Mouse (Mus musculus) erythroblast, embryonic 14.5 days (primary cell): Measurements from ENCODE around the gene Rlbp1. TPM values are rescaled to one million over a fixed set of nuclear protein-coding genes. Genes with fewer than 3 reads are reported as not detected.

ENCODE experiments used
- H3K27me3 ChIP-seq: 2 replicates; pipeline ENCODE4 v1.6.1; 2012; ENCODE audit warnings: inconsistent platforms; ENCODE audit not compliant: control insufficient read depth
- H3K36me3 ChIP-seq: 2 replicates; pipeline ENCODE4 v1.6.1; 2012; ENCODE audit warnings: mild to moderate bottlenecking, inconsistent platforms; ENCODE audit not compliant: control insufficient read depth
- H3K4me1 ChIP-seq: 2 replicates; pipeline ENCODE4 v1.6.1; 2012; ENCODE audit warnings: inconsistent platforms; ENCODE audit not compliant: control insufficient read depth
- H3K4me3 ChIP-seq: replicated peaks from 2 replicates; pipeline ENCODE3; 2012; ENCODE audit warnings: moderate library complexity, mild to moderate bottlenecking, inconsistent platforms
- H3K9me3 ChIP-seq: 2 replicates; pipeline ENCODE4 v1.6.1; 2012; ENCODE audit warnings: low read length, inconsistent platforms, mixed read lengths; ENCODE audit not compliant: control insufficient read depth
- GATA1 ChIP-seq: IDR thresholded peaks from 2 replicates; pipeline ENCODE4 v1.6.1; 2012; ENCODE audit warnings: low read length, inconsistent platforms, mixed read lengths
- TAL1 ChIP-seq: IDR thresholded peaks from 3 replicates; pipeline ENCODE4 v1.6.1; 2012; ENCODE audit warnings: low read length, inconsistent platforms, mixed read lengths
- polyA plus RNA-seq: library from polyadenylated mRNA; stranded (reverse); fragments of >175 nt; gene quantifications from 2 replicates; pipeline ENCODE4 v1.2.3, GENCODE M21; 2012

Rlbp1 gene
- polyA plus RNA-seq, 1 experiment = not detected

GRCm38 (mm10) chr7:79387991-79388390 is 1.1 kb upstream of the Rlbp1 start:
- Histone ChIP-seq H3K9me3 (no peaks in the 10 kb centered on the region), H3K27me3 (peaks cover 5% of the 10 kb centered on the region), H3K4me3 (no peak overlapping the region), H3K4me1 (peaks cover 20% of the 10 kb centered on the region), H3K36me3 (no peaks in the 10 kb centered on the region)
- no peak for TF ChIP-seq GATA1
- no peak for TF ChIP-seq TAL1

DNA sequence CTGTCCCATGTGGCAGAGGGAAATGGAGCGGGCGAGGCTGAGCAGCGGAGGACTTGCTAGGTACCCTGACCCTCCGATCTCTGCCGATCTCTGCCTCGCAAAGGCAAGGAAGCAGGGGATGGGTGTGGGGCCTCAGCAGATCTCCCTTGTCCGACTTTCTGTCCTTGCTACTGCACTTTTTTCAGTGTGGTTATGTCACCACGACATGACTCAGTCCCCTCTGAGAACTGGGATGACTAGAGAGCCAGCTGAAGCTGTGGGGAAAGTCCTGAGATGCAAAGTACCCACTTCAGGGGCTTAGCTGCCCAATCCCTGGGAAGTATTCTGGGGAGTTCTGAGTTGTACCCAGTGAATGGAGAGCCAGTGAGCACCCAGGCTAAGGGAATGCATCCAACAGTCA is 292 bp upstream of the Rlbp1 start:
- no peaks in the 10 kb centered on the region for H3K9me3 ChIP-seq
- H3K4me3 ChIP-seq = no peak overlapping the region
- peaks cover 12% of the 10 kb centered on the region for H3K4me1 ChIP-seq
- peaks cover 5% of the 10 kb centered on the region for H3K27me3 ChIP-seq
- TF ChIP-seq GATA1 (no peak), TAL1 (no peak)
- no peaks in the 10 kb centered on the region for H3K36me3 ChIP-seq

DNA sequence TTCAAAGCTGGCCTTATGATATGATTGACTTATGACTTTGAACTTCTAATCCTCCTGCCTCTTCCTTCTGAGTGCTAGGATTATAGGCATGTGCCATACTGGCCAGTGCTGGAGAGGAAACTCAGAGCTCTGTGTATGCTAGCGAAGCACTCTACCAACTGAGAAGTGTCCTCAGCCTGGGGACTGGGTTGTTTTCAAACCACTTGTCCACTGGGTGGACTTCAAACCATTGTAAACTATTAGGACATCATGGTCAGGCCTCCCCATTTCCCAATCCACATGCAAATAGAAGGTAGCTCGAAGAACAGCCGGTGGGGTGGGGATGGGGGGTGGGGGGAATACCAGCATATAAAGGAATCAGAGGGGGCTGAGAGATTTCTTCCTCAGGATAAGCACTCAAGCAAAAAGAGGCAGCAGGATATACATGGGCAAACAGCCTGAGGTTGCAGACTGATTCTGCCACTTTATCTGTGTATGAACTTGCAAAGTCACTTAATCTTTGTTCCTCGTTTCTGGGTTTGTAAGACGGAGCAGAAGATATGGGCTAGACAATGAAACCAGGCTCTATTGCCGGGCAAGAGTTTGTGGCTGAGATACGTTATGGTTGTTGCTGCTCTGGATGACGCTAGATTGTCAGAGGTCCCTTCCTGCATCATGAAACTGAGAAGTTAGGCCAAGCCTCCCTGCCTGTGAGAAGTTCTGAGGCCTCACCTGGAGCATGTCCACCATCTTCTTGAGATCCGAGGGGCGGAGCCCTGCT is 10.2 kb downstream of the Rlbp1 start:
- Histone ChIP-seq H3K36me3 (no peaks in the 10 kb centered on the region), H3K4me3 (no peak overlapping the region), H3K9me3 (no peaks in the 10 kb centered on the region), H3K27me3 (peaks cover 10% of the 10 kb centered on the region), H3K4me1 (no peaks in the 10 kb centered on the region; the same call in 1 of the 2 replicates)
- TF ChIP-seq TAL1 = no peak
- TF ChIP-seq GATA1 = no peak

DNA sequence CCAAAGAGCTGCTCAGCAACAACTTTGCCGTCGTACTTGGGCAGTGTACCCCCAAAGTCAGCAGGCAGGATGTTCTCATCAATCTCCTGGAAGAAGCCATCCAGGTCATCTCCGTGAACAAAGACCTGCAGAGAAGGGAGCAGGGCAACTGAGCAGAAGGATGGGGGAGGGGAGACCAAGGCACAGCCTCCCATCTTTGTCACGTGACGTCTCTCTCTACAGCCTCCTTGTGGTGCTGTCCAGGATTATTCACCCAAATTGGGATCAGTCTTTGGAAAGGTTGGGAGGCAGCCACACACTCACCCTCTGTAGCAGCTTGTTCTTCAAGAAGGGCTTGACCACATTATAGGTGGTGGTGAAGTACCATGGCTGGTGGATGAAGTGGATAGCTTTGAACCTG is 11.3 kb downstream of the Rlbp1 start:
- TF ChIP-seq GATA1 (no peak), TAL1 (no peak)
- Histone ChIP-seq H3K4me1 (no peaks in the 10 kb centered on the region; the same call in 1 of the 2 replicates), H3K4me3 (no peak overlapping the region)

DNA sequence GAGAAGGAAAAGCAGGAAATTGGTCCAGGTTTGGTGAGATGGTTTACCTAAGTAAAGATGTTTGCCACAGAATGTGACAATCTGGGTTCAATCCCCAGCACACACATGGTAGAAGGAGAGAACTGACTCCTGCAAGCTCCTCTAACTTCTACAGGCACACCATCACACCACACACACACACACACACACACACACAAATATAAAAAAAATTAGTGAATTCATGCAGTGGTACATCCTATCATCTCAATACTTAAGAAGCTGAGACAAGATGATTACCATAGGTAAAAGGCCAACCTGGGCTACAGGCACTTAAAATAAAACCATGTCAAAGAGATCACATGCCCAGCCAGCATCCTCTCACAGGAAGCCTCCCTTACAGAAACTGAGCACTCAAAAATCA is 12.8 kb downstream of the Rlbp1 start:
- no peak overlapping the region for H3K4me3 ChIP-seq
- TF ChIP-seq TAL1 (no peak), GATA1 (no peak)
- H3K27me3 ChIP-seq = no peaks in the 10 kb centered on the region; the same call in 1 of the 2 replicates
- no peaks in the 10 kb centered on the region for H3K36me3 ChIP-seq
- H3K4me1 ChIP-seq = no peaks in the 10 kb centered on the region; the same call in 1 of the 2 replicates
- H3K9me3 ChIP-seq = no peaks in the 10 kb centered on the region

More for the DNA sequence above, 11.3 kb downstream of the Rlbp1 start:
- peaks cover 6% of the 10 kb centered on the region for H3K27me3 ChIP-seq
- H3K36me3 ChIP-seq = no peaks in the 10 kb centered on the region
- H3K9me3 ChIP-seq = no peaks in the 10 kb centered on the region

GRCm38 (mm10) chr7:79371321-79371879 is 15.4 kb downstream of the Rlbp1 start:
- no peaks in the 10 kb centered on the region; the same call in 1 of the 2 replicates for H3K27me3 ChIP-seq
- no peaks in the 10 kb centered on the region for H3K9me3 ChIP-seq
- no peaks in the 10 kb centered on the region for H3K36me3 ChIP-seq
- TF ChIP-seq TAL1 (no peak), GATA1 (no peak)
- no peaks in the 10 kb centered on the region for H3K4me1 ChIP-seq
- H3K4me3 ChIP-seq = no peak overlapping the region

- Histone ChIP-seq H3K27me3 (no peaks in the 10 kb centered on the region; the same call in 1 of the 2 replicates), H3K4me3 (no peak overlapping the region), H3K36me3 (peaks cover 14% of the 10 kb centered on the region), H3K4me1 (no peaks in the 10 kb centered on the region), H3K9me3 (no peaks in the 10 kb centered on the region)
- no peak for TF ChIP-seq GATA1
- TF ChIP-seq TAL1 = no peak
These were observed 17.4 kb downstream of the Rlbp1 start for GRCm38 (mm10) chr7:79369416-79369815.

DNA sequence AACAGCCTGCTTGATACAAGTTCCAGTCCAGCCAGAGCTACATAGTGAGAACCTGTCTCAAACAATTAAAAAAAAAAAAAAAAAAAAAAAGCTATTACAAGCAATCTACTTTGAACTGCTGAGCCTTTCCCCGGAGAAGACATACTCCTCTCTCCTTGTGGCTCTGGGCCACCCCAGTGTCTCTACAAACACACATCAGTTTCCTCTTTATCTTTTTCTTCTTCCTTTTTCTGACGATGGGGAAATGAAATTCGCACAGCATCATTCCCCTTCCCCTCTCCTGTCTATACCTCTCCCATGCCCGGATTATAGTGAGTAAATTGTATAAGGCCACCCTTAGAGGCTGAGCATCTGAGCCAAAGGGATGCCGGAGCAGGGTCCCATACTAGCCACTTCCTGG is 18.2 kb downstream of the Rlbp1 start:
- Histone ChIP-seq H3K9me3 (no peaks in the 10 kb centered on the region), H3K36me3 (peaks cover 22% of the 10 kb centered on the region), H3K4me1 (no peaks in the 10 kb centered on the region), H3K27me3 (no peaks in the 10 kb centered on the region; the same call in 1 of the 2 replicates), H3K4me3 (no peak overlapping the region)
- TF ChIP-seq GATA1 (no peak), TAL1 (no peak)

- H3K36me3 ChIP-seq = peaks cover 72% of the 10 kb centered on the region
- no peak for TF ChIP-seq TAL1
These were observed 23.3 kb downstream of the Rlbp1 start for GRCm38 (mm10) chr7:79363370-79364043.

More at GRCm38 (mm10) chr7:79363370-79364043, 23.3 kb downstream of the Rlbp1 start:
- Histone ChIP-seq H3K4me3 (no peak overlapping the region), H3K27me3 (no peaks in the 10 kb centered on the region), H3K4me1 (peaks cover 11% of the 10 kb centered on the region), H3K9me3 (no peaks in the 10 kb centered on the region)
